Mouse (Mus musculus) erythroblast, embryonic 14.5 days (primary cell): Measurements from ENCODE around the gene Nfatc2ip.

Experiments used
- GATA1 ChIP-seq: IDR thresholded peaks from 2 replicates; pipeline ENCODE4 v1.6.1; 2012; ENCODE audit warnings: low read length, inconsistent platforms, mixed read lengths
- TAL1 ChIP-seq: IDR thresholded peaks from 3 replicates; pipeline ENCODE4 v1.6.1; 2012; ENCODE audit warnings: low read length, inconsistent platforms, mixed read lengths

DNA sequence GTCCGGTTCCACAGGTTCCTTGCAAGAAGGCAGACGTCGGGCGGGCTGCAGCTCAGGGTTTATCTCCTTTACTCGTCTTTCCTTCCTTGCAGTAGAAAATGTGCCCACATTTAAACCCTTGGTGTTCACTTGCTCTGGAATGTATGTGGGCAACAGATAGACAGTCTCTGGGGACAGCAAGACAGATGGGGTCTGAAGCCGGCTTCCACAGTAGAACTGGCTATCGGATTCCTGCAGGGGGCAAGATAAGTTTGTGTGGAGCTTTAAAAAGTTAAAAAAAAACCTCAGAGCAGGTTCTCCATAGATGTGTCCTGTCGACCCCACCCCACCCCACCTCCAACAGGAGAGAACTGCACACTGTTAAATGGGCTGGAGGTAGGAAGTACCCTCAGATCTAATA is 48.2 kb downstream of the Nfatc2ip start:
- TF ChIP-seq GATA1: no peak
- no peak for TF ChIP-seq TAL1
